Mouse (Mus musculus): ENCODE measurements around the gene Trpm3. TPM values are rescaled to one million over a fixed set of nuclear protein-coding genes. Genes with fewer than 3 reads are reported as not detected.

The Trpm3 gene
- polyA plus RNA-seq, 1 experiment = 0.30 TPM

DNA sequence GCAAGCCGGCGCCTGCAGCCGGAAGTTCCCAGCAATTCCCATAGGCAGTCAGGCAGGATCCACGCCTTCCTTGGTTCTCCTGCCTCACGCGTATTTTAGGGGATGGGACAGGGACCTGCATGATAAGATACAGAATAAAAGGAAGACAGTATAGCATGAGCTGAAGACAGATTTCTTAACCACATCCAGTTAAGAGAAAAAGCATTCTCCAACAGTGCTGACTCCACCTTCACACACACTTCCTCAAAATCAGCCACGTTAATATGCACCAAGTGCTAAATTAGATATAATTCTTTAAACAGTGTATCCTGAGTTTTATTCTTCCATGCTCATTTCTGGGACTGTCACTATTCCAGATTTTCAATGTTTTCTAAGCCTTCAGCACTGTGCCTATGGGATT is 839.9 kb downstream of the Trpm3 start:
- no peak overlapping the region for H3K4me3 ChIP-seq (ENCODE audit: control insufficient read depth, insufficient read depth, low read length)
- no peaks in the 10 kb centered on the region for H3K36me3 ChIP-seq (ENCODE audit: control insufficient read depth, insufficient read depth, low read length)
- H3K27ac ChIP-seq (ENCODE audit: control insufficient read depth, insufficient read depth, low read length) = no peak overlapping the region
- 71% methylated on average over 7 of the region's 7 CpGs for WGBS
- no peak for TF ChIP-seq POLR2A (IDR thresholded peaks at IDR 0.05; ENCODE audit: control insufficient read depth, extremely low read depth, insufficient read depth, low read length, poor library complexity)
- no peak for TF ChIP-seq CTCF (IDR thresholded peaks at IDR 0.05; ENCODE audit: borderline replicate concordance, control insufficient read depth, extremely low read depth, insufficient read depth, low read length, poor library complexity)
- H3K4me1 ChIP-seq (replicated peaks; ENCODE audit: control insufficient read depth, insufficient read depth, low read length) = no peaks in the 10 kb centered on the region
- DNase-seq = no peak
- H3K27me3 ChIP-seq (ENCODE audit: control insufficient read depth, insufficient read depth, low read length) = no peaks in the 10 kb centered on the region

DNA sequence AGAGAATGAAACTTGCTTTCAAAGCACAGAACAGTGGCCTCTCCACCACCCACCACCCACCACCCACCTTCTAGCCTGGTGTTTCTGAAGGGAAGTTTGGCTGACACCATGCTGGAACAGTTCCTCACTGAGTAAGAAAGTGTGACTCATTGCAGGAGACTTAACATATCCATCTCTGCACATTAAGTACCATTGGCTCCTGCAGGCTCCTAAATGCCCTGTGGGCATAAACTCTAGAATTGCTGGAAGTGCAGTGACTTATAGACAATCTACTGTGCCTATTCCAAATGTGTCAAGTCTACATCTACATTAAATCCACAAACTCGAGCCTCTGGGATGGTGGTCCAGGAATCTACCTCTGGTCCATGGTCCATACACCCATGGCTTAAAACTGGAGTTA is 840.3 kb downstream of the Trpm3 start:
- no peak for DNase-seq
- H3K4me1 ChIP-seq (replicated peaks; ENCODE audit: control insufficient read depth, insufficient read depth, low read length) = no peaks in the 10 kb centered on the region
- no peak overlapping the region for H3K4me3 ChIP-seq (ENCODE audit: control insufficient read depth, insufficient read depth, low read length)
- H3K27ac ChIP-seq (ENCODE audit: control insufficient read depth, insufficient read depth, low read length) = no peak overlapping the region
- no peaks in the 10 kb centered on the region for H3K27me3 ChIP-seq (ENCODE audit: control insufficient read depth, insufficient read depth, low read length)
- TF ChIP-seq POLR2A (IDR thresholded peaks at IDR 0.05; ENCODE audit: control insufficient read depth, extremely low read depth, insufficient read depth, low read length, poor library complexity) = no peak
- no peak for TF ChIP-seq CTCF (IDR thresholded peaks at IDR 0.05; ENCODE audit: borderline replicate concordance, control insufficient read depth, extremely low read depth, insufficient read depth, low read length, poor library complexity)
- 73% methylated on average over 1 of the region's 1 CpGs for WGBS
- no peaks in the 10 kb centered on the region for H3K36me3 ChIP-seq (ENCODE audit: control insufficient read depth, insufficient read depth, low read length)

DNA sequence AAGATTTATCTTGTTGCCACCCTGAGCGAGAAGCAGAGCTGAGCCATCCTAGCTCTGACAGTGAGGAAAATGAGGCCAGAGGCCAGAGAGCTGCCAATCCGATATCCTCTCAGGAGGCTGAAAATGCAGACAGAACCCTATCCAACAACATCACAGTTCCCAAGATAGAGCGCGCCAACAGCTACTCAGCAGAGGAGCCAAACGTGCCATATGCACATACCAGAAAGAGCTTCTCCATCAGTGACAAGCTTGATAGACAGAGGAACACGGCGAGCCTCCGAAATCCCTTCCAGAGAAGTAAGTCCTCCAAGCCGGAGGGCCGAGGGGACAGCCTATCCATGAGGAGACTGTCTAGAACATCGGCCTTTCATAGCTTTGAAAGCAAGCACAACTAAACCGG is 849.1 kb downstream of the Trpm3 start:
- 95% methylated on average over 12 of the region's 12 CpGs for WGBS
- H3K4me3 ChIP-seq (ENCODE audit: control insufficient read depth, insufficient read depth, low read length) = no peak overlapping the region
- no peak overlapping the region for H3K27ac ChIP-seq (ENCODE audit: control insufficient read depth, insufficient read depth, low read length)
- H3K4me1 ChIP-seq (replicated peaks; ENCODE audit: control insufficient read depth, insufficient read depth, low read length) = no peaks in the 10 kb centered on the region
- no peak for DNase-seq
- H3K27me3 ChIP-seq (ENCODE audit: control insufficient read depth, insufficient read depth, low read length) = no peaks in the 10 kb centered on the region
- TF ChIP-seq CTCF (IDR thresholded peaks at IDR 0.05; ENCODE audit: borderline replicate concordance, control insufficient read depth, extremely low read depth, insufficient read depth, low read length, poor library complexity) (no peak), POLR2A (IDR thresholded peaks at IDR 0.05; ENCODE audit: control insufficient read depth, extremely low read depth, insufficient read depth, low read length, poor library complexity) (no peak)
- no peaks in the 10 kb centered on the region for H3K36me3 ChIP-seq (ENCODE audit: control insufficient read depth, insufficient read depth, low read length)

DNA sequence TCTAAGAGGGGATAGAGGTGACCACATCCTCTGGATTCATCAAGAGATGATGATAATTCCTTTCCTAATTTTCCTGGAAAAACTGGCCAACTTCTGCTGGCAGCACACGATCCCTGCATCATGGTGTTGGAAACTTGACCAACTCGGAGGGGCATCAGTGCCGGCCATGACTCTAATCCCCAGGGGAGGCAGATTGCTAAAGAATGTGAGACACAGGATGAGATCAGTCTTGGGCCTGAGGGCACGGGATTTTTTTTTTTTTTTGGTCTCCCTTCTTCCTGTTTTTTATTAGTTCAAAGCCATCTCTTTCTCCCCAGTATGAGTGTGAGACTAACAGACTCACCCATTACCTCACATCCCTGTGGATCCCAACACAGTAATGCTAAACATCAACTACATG is 855.1 kb downstream of the Trpm3 start:
- Histone ChIP-seq H3K27me3 (ENCODE audit: control insufficient read depth, insufficient read depth, low read length) (no peaks in the 10 kb centered on the region), H3K4me1 (replicated peaks; ENCODE audit: control insufficient read depth, insufficient read depth, low read length) (no peaks in the 10 kb centered on the region), H3K27ac (ENCODE audit: control insufficient read depth, insufficient read depth, low read length) (no peak overlapping the region), H3K36me3 (ENCODE audit: control insufficient read depth, insufficient read depth, low read length) (no peaks in the 10 kb centered on the region), H3K4me3 (ENCODE audit: control insufficient read depth, insufficient read depth, low read length) (no peak overlapping the region)
- TF ChIP-seq POLR2A (IDR thresholded peaks at IDR 0.05; ENCODE audit: control insufficient read depth, extremely low read depth, insufficient read depth, low read length, poor library complexity) (no peak), CTCF (IDR thresholded peaks at IDR 0.05; ENCODE audit: borderline replicate concordance, control insufficient read depth, extremely low read depth, insufficient read depth, low read length, poor library complexity) (no peak)
- 73% methylated on average over 4 of the region's 4 CpGs for WGBS
- no peak for DNase-seq

DNA sequence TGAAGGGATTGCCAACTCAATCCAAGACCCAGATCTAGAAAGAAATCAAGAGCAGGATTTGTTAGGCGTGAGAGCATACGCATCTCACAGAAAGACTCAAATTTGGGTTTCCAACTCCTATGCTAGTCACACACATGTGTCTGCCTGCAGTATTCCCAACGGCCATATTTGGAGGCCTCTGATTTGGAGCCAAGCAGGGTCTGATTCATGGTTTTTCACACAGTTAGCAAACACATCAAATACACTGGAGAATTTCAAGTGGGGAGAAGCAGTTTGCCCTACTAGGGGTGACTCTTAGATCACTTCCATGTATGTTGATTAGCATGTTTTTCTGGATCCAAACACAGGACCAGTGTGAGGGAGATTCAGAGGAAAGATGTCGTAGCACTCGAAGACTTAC is 855.7 kb downstream of the Trpm3 start:
- WGBS = 91% methylated on average over 5 of the region's 5 CpGs
- H3K4me3 ChIP-seq (ENCODE audit: control insufficient read depth, insufficient read depth, low read length) = no peak overlapping the region
- no peak for DNase-seq
- H3K27ac ChIP-seq (ENCODE audit: control insufficient read depth, insufficient read depth, low read length) = no peak overlapping the region
- H3K4me1 ChIP-seq (replicated peaks; ENCODE audit: control insufficient read depth, insufficient read depth, low read length) = no peaks in the 10 kb centered on the region
- no peaks in the 10 kb centered on the region for H3K27me3 ChIP-seq (ENCODE audit: control insufficient read depth, insufficient read depth, low read length)
- H3K36me3 ChIP-seq (ENCODE audit: control insufficient read depth, insufficient read depth, low read length) = no peaks in the 10 kb centered on the region
- TF ChIP-seq CTCF (IDR thresholded peaks at IDR 0.05; ENCODE audit: borderline replicate concordance, control insufficient read depth, extremely low read depth, insufficient read depth, low read length, poor library complexity) = no peak
- no peak for TF ChIP-seq POLR2A (IDR thresholded peaks at IDR 0.05; ENCODE audit: control insufficient read depth, extremely low read depth, insufficient read depth, low read length, poor library complexity)

DNA sequence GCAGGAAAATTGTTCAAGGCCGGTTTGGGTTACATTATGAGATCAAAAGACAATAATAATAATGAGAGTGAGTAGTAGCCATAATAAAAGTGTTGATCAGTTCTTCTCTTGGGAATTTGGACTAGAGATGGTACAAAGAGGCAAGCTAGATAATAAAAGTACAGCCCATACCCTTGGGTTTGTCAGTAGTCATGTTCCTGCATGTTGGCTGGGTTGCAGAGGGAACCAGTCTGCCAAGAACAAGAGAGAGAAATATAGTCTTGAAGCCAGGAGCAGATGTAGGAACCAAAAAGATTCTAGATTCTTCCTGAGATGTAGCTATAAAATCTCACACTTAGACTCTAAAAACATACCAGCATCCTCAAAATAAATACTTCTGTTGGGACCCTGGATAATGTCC is 861.4 kb downstream of the Trpm3 start:
- Histone ChIP-seq H3K4me1 (replicated peaks; ENCODE audit: control insufficient read depth, insufficient read depth, low read length) (no peaks in the 10 kb centered on the region), H3K36me3 (ENCODE audit: control insufficient read depth, insufficient read depth, low read length) (no peaks in the 10 kb centered on the region), H3K27me3 (ENCODE audit: control insufficient read depth, insufficient read depth, low read length) (no peaks in the 10 kb centered on the region), H3K27ac (ENCODE audit: control insufficient read depth, insufficient read depth, low read length) (no peak overlapping the region), H3K4me3 (ENCODE audit: control insufficient read depth, insufficient read depth, low read length) (no peak overlapping the region)
- no peak for DNase-seq
- TF ChIP-seq POLR2A (IDR thresholded peaks at IDR 0.05; ENCODE audit: control insufficient read depth, extremely low read depth, insufficient read depth, low read length, poor library complexity) = no peak
- no peak for TF ChIP-seq CTCF (IDR thresholded peaks at IDR 0.05; ENCODE audit: borderline replicate concordance, control insufficient read depth, extremely low read depth, insufficient read depth, low read length, poor library complexity)
- WGBS = 94% methylated on average over 1 of the region's 1 CpGs

DNA sequence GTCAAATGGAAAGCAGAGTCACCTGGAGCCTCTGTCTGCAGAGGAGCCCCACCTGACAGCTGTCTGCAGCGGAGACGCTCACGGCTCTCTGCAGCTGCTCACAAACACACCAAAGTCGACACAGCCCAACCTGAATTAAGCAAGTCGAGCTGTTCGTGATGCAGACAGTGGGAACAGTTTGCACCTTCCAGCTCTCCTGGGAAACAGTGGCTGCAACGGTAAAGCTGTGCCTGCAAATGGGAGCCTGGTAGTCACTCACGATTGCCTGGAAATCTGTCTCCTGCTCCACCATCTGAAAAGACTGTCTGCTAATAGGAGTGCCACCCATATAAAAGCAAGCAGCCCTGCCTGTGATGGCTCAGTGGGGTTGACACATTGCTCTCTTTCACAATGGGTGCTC is 865.0 kb downstream of the Trpm3 start:
- H3K27me3 ChIP-seq (ENCODE audit: control insufficient read depth, insufficient read depth, low read length) = no peaks in the 10 kb centered on the region
- no peak overlapping the region for H3K27ac ChIP-seq (ENCODE audit: control insufficient read depth, insufficient read depth, low read length)
- no peak overlapping the region for H3K4me3 ChIP-seq (ENCODE audit: control insufficient read depth, insufficient read depth, low read length)
- no peak for DNase-seq
- H3K4me1 ChIP-seq (replicated peaks; ENCODE audit: control insufficient read depth, insufficient read depth, low read length) = no peaks in the 10 kb centered on the region
- TF ChIP-seq POLR2A (IDR thresholded peaks at IDR 0.05; ENCODE audit: control insufficient read depth, extremely low read depth, insufficient read depth, low read length, poor library complexity) (no peak), CTCF (IDR thresholded peaks at IDR 0.05; ENCODE audit: borderline replicate concordance, control insufficient read depth, extremely low read depth, insufficient read depth, low read length, poor library complexity) (no peak)
- H3K36me3 ChIP-seq (ENCODE audit: control insufficient read depth, insufficient read depth, low read length) = no peaks in the 10 kb centered on the region
- WGBS = 79% methylated on average over 8 of the region's 8 CpGs
